ENCODE assay signal across 16 mouse cellular contexts in the genomic region with DNA sequence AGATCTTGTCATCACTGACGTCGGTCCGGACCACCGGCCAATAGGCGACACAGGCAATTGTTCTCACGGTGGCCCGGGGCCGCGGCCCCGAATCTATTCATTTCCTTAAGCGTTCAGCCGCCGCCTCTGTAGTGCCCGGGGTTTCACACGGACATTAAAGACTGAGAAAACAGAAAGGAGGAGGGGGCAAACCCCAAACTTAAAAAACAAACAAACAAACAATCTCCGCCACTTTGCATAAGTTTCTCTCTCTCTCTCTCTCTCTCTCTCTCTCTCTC. TPM values are rescaled to one million over a fixed set of nuclear protein-coding genes. Genes with fewer than 3 reads are reported as not detected.
DNase-seq lines count a peak whose midpoint lies in the region; ATAC-seq and TF ChIP-seq lines count a peak whose summit lies in the region.
"Had no signal": no experiment of that assay in that cellular context is flagged by ENCODE, and none has a peak within 500 bp of the region (broad histone marks: within the 10 kb centered on the region; RNA-seq: fewer than 3 reads in every experiment).

No protein-coding gene starts in this region.

- H3K4me2 ChIP-seq in lung, postnatal 0 days (replicated peaks; ENCODE audit: low read depth, low read length): no peak overlapping the region
- H3K4me2 ChIP-seq: embryonic facial prominence, embryonic 13.5 days; lung, embryonic 14.5 days had no signal

- no peak for TF ChIP-seq CTCF in gastrocnemius, adult 2 months (IDR thresholded peaks at IDR 0.05)
- TF ChIP-seq CTCF in lung, postnatal 0 days (IDR thresholded peaks at IDR 0.05): no peak

- ATAC-seq in lung, postnatal 0 days: no peak
- ATAC-seq: inflammation-experienced regulatory T-cells, adult 6 months had no signal

- no peaks in the 10 kb centered on the region for H3K9me3 ChIP-seq in forebrain, embryonic 10.5 days
- no peaks in the 10 kb centered on the region for H3K9me3 ChIP-seq in limb, embryonic 10.5 days (replicated peaks)
- H3K9me3 ChIP-seq in lung, postnatal 0 days (ENCODE audit: low read length): no peaks in the 10 kb centered on the region
- H3K9me3 ChIP-seq: embryonic facial prominence, embryonic 13.5 days had no signal

- DNase-seq in gastrocnemius, adult 2 months: no peak
- DNase-seq in gastrocnemius, postnatal 4 days (ENCODE audit: low spot score in 2 of 2): no peak
- DNase-seq in forebrain, embryonic 10.5 days (ENCODE audit: extremely low spot score, low spot score): peak; percentile 77
- peak; percentile 45 for DNase-seq in limb, embryonic 10.5 days (ENCODE audit: low spot score)
- peak; percentile 74 for DNase-seq in retina, embryonic 14.5 days (ENCODE audit: low spot score)
- DNase-seq in spleen, postnatal 14 days (ENCODE audit: low spot score in 2 of 2): no peak
- no peak for DNase-seq in left cerebral cortex, postnatal 36 days (ENCODE audit: low spot score in 2 of 2)
- no peak for DNase-seq in lung, postnatal 0 days (ENCODE audit: low spot score)
- DNase-seq: adrenal gland, adult 8-10 months; lung, embryonic 14.5 days had no signal

- H3K27me3 ChIP-seq in forebrain, embryonic 10.5 days (ENCODE audit: poor library complexity, severe bottlenecking): peaks cover 100% of the 10 kb centered on the region
- peaks cover 100% of the 10 kb centered on the region for H3K27me3 ChIP-seq in limb, embryonic 10.5 days (ENCODE audit: low read depth, poor library complexity, severe bottlenecking)
- peaks cover 73% of the 10 kb centered on the region for H3K27me3 ChIP-seq in lung, postnatal 0 days (replicated peaks; ENCODE audit: insufficient read depth, low read length)

- no peak overlapping the region for H3K27ac ChIP-seq in gastrocnemius, adult 2 months
- peak overlapping the region; percentile 99 for H3K27ac ChIP-seq in forebrain, embryonic 10.5 days
- H3K27ac ChIP-seq in limb, embryonic 10.5 days: no peak overlapping the region
- no peak overlapping the region for H3K27ac ChIP-seq in lung, postnatal 0 days (ENCODE audit: low read length)
- H3K27ac ChIP-seq: embryonic facial prominence, embryonic 13.5 days had no signal

- intact Hi-C loops in gastrocnemius, adult 2 months (cut with DNase I): loop anchor here (2.0 kb wide), 1 partner anchor 13 kb away; the partner anchor contains the start of gene Zic1
- intact Hi-C loops in left cerebral cortex, postnatal 36 days (cut with DNase I): no loop called here

- 0% methylated on average over 16 of the region's 16 CpGs for WGBS in forebrain, embryonic 10.5 days
- 1% methylated on average over 16 of the region's 16 CpGs for WGBS in limb, embryonic 10.5 days
- WGBS in lung, postnatal 0 days: 0% methylated on average over 16 of the region's 16 CpGs

- H3K4me3 ChIP-seq in gastrocnemius, adult 2 months: peak overlapping the region; percentile 36; the same call in 1 of the 2 replicates
- H3K4me3 ChIP-seq in forebrain, embryonic 10.5 days: peak overlapping the region; percentile 73
- no peak overlapping the region; the same call in 1 of the 2 replicates for H3K4me3 ChIP-seq in limb, embryonic 10.5 days
- no peak overlapping the region for H3K4me3 ChIP-seq in lung, postnatal 0 days (ENCODE audit: low read depth, low read length)
- H3K4me3 ChIP-seq: embryonic facial prominence, embryonic 13.5 days; left cerebral cortex, adult 2 months; myocyte had no signal

- H3K36me3 ChIP-seq in forebrain, embryonic 10.5 days (replicated peaks): peaks cover 4% of the 10 kb centered on the region; the same call in 1 of the 2 replicates
- no peaks in the 10 kb centered on the region for H3K36me3 ChIP-seq in limb, embryonic 10.5 days
- no peaks in the 10 kb centered on the region for H3K36me3 ChIP-seq in lung, postnatal 0 days (ENCODE audit: insufficient read depth, low read length)
- H3K36me3 ChIP-seq: embryonic facial prominence, embryonic 13.5 days had no signal

- H3K4me1 ChIP-seq in forebrain, embryonic 10.5 days: peaks cover 83% of the 10 kb centered on the region
- peaks cover 18% of the 10 kb centered on the region for H3K4me1 ChIP-seq in limb, embryonic 10.5 days
- peaks cover 4% of the 10 kb centered on the region; the same call in 1 of the 2 replicates for H3K4me1 ChIP-seq in lung, postnatal 0 days (ENCODE audit: insufficient read depth, low read depth, low read length)

- no peak overlapping the region for H3K9ac ChIP-seq in lung, postnatal 0 days (replicated peaks; ENCODE audit: low read depth)
- H3K9ac ChIP-seq: embryonic facial prominence, embryonic 13.5 days; lung, embryonic 14.5 days had no signal

- TF ChIP-seq EP300 in lung, postnatal 0 days (IDR thresholded peaks at IDR 0.05): no peak

RNA-seq across cellular contexts. Expression of gene Zic1, which starts 12.2 kb away (rescaled TPM):
- 1 to 10 TPM in 1 of 2 experiments, under 1 TPM in 1; 0.81 to 1.4 TPM for total RNA-seq in gastrocnemius, adult 2 months (2021)
- 1 to 10 TPM; 2.2 to 2.4 TPM for total RNA-seq in gastrocnemius, postnatal 4 days (2021)
- 6.2 and 8.9 TPM in 2 replicates for polyA plus RNA-seq in forebrain, embryonic 10.5 days (2016; fragmentation: Nextera tagmentation; extraction: Ambion mirVana)
- 0.05 and 0.06 TPM in 2 replicates for polyA plus RNA-seq in limb, embryonic 10.5 days (2016; fragmentation: Nextera tagmentation; extraction: Ambion mirVana)
- total RNA-seq in left cerebral cortex, postnatal 36 days (2021): 10 to 100 TPM in 1 of 2 experiments, 1 to 10 TPM in 1; 7.2 to 15.3 TPM
- polyA plus RNA-seq in lung, postnatal 0 days (2015; fragmentation: Nextera tagmentation; extraction: Ambion mirVana): not detected in 2 replicates
- total RNA-seq: granulocyte monocyte progenitor cell, adult 5-6 weeks had no signal
- polyA plus RNA-seq: inflammation-experienced regulatory T-cells, adult 6 months; lung, embryonic 14.5 days had no signal

RNA-seq across cellular contexts. Expression of gene Zic4, which starts 15.6 kb away (rescaled TPM):
- total RNA-seq in gastrocnemius, adult 2 months (2021): not detected
- under 1 TPM; 0.73 to 0.78 TPM for total RNA-seq in gastrocnemius, postnatal 4 days (2021)
- 24.8 and 41.8 TPM in 2 replicates for polyA plus RNA-seq in forebrain, embryonic 10.5 days (2016; fragmentation: Nextera tagmentation; extraction: Ambion mirVana)
- 0.05 and 0.24 TPM in 2 replicates for polyA plus RNA-seq in limb, embryonic 10.5 days (2016; fragmentation: Nextera tagmentation; extraction: Ambion mirVana)
- 1 to 10 TPM; 2.8 to 4.7 TPM for total RNA-seq in left cerebral cortex, postnatal 36 days (2021)
- not detected in 2 replicates for polyA plus RNA-seq in lung, postnatal 0 days (2015; fragmentation: Nextera tagmentation; extraction: Ambion mirVana)
- total RNA-seq: adrenal gland, adult 8-10 months; granulocyte monocyte progenitor cell, adult 5-6 weeks had no signal
- polyA plus RNA-seq: inflammation-experienced regulatory T-cells, adult 6 months; lung, embryonic 14.5 days; urinary bladder, adult 2 months had no signal

Comparison
In these comparisons a context has a peak if more than half of its experiments do, and no peak if none do; other contexts are left out.
1. DNase-seq: peak in forebrain, embryonic 10.5 days (single experiment), limb, embryonic 10.5 days (single experiment) and retina, embryonic 14.5 days (single experiment); none in gastrocnemius, adult 2 months (single experiment), gastrocnemius, postnatal 4 days (0 of 2), spleen, postnatal 14 days (0 of 2), left cerebral cortex, postnatal 36 days (0 of 2) and lung, postnatal 0 days (single experiment).
2. H3K4me3 ChIP-seq: peak in gastrocnemius, adult 2 months (single experiment) and forebrain, embryonic 10.5 days (single experiment); none in limb, embryonic 10.5 days (single experiment) and lung, postnatal 0 days (single experiment).